In the genomic region with DNA sequence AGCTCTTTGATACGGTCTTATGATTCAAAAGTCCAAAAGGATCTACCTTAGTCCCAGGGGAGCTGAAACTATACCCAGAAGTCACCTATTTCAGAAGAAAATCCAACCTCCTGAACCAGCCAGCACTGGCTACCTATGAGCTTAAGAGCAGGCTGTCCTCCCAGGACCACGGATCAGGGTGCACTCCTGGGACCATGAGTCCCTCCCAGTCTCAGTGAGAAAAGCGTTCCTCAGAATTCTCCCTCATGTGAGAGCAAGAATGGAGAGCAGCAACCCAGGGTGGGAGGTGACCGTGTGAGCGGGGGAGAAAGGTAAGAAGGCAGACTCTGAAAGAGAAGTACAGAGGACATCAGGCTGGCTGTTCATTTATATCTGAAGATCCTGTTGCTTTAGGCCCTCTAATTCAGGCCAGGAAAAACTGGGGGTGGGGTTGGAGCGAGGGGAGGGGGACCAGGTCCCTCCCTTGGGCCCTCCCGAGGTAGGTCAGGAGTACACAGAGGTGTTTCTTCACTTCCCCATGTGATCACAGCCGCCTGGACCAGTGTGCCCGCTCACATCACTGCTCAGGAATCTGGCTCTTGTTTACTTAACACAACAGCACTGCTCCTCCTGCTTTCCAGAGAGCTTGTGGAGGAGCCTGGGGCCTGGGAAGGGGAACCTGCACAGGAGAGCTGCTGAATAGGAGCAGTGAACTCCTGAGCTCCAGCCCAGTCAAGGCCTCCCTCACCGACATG, we compare ENCODE assay signal across 9 mouse cellular contexts. TPM values are rescaled to one million over a fixed set of nuclear protein-coding genes. Genes with fewer than 3 reads are reported as not detected.
DNase-seq lines count a peak whose midpoint lies in the region; ATAC-seq and TF ChIP-seq lines count a peak whose summit lies in the region.
"Had no signal": no experiment of that assay in that cellular context is flagged by ENCODE, and none has a peak within 500 bp of the region (broad histone marks: within the 10 kb centered on the region; RNA-seq: fewer than 3 reads in every experiment).

No protein-coding gene starts in this region.

- no peak overlapping the region for H3K9ac ChIP-seq in forebrain, embryonic 16.5 days (replicated peaks; ENCODE audit: low read depth, low read length)
- H3K9ac ChIP-seq in heart, postnatal 0 days (replicated peaks; ENCODE audit: low read depth, low read length) = no peak overlapping the region
- H3K9ac ChIP-seq in limb, embryonic 12.5 days (replicated peaks) = no peak overlapping the region
- H3K9ac ChIP-seq in stomach, embryonic 14.5 days (replicated peaks; ENCODE audit: low read depth, low read length) = no peak overlapping the region

- no peak for DNase-seq in forebrain, embryonic 10.5 days (ENCODE audit: extremely low spot score, low spot score)
- no peak for DNase-seq in heart, postnatal 0 days (ENCODE audit: low spot score)
- no peak for DNase-seq in layer of hippocampus, adult 9-11 months
- no peak for DNase-seq in hindbrain, embryonic 10.5 days (ENCODE audit: low spot score)

- TF ChIP-seq CTCF in heart, postnatal 0 days (IDR thresholded peaks at IDR 0.05; ENCODE audit: low read depth) = no peak

- H3K27me3 ChIP-seq in forebrain, embryonic 10.5 days (ENCODE audit: poor library complexity, severe bottlenecking) = no peaks in the 10 kb centered on the region
- no peaks in the 10 kb centered on the region for H3K27me3 ChIP-seq in forebrain, embryonic 16.5 days (replicated peaks; ENCODE audit: control insufficient read depth, insufficient read depth, low read length)
- H3K27me3 ChIP-seq in heart, postnatal 0 days (ENCODE audit: control insufficient read depth, insufficient read depth, low read length) = no peaks in the 10 kb centered on the region
- H3K27me3 ChIP-seq in limb, embryonic 12.5 days = no peaks in the 10 kb centered on the region
- H3K27me3 ChIP-seq in stomach, embryonic 14.5 days (ENCODE audit: control insufficient read depth, insufficient read depth, low read length) = no peaks in the 10 kb centered on the region
- no peaks in the 10 kb centered on the region for H3K27me3 ChIP-seq in hindbrain, embryonic 10.5 days (ENCODE audit: insufficient read depth, poor library complexity, severe bottlenecking)

- no peak overlapping the region for H3K4me2 ChIP-seq in forebrain, embryonic 16.5 days (ENCODE audit: low read length)
- no peak overlapping the region for H3K4me2 ChIP-seq in heart, postnatal 0 days (ENCODE audit: low read depth, low read length)
- H3K4me2 ChIP-seq in limb, embryonic 12.5 days = no peak overlapping the region
- H3K4me2 ChIP-seq in stomach, embryonic 14.5 days (replicated peaks; ENCODE audit: low read depth, low read length) = no peak overlapping the region

- no peak overlapping the region for H3K4me3 ChIP-seq in forebrain, embryonic 10.5 days
- no peak overlapping the region for H3K4me3 ChIP-seq in forebrain, embryonic 16.5 days (replicated peaks; ENCODE audit: low read length)
- no peak overlapping the region for H3K4me3 ChIP-seq in heart, postnatal 0 days (ENCODE audit: low read depth, low read length)
- H3K4me3 ChIP-seq in limb, embryonic 12.5 days (replicated peaks) = no peak overlapping the region
- H3K4me3 ChIP-seq in stomach, embryonic 14.5 days (ENCODE audit: low read depth, low read length) = no peak overlapping the region
- H3K4me3 ChIP-seq in hindbrain, embryonic 10.5 days = no peak overlapping the region
- H3K4me3 ChIP-seq: erythroblast, embryonic 14.5 days had no signal

- 65% methylated on average over 10 of the region's 10 CpGs for WGBS in forebrain, embryonic 10.5 days
- 66% methylated on average over 10 of the region's 10 CpGs for WGBS in forebrain, embryonic 16.5 days
- 43% methylated on average over 10 of the region's 10 CpGs for WGBS in heart, postnatal 0 days
- 43% methylated on average over 10 of the region's 10 CpGs for WGBS in limb, embryonic 12.5 days
- WGBS in stomach, embryonic 14.5 days = 27% methylated on average over 10 of the region's 10 CpGs
- WGBS in hindbrain, embryonic 10.5 days = 65% methylated on average over 10 of the region's 10 CpGs

- H3K4me1 ChIP-seq in forebrain, embryonic 10.5 days = peaks cover 7% of the 10 kb centered on the region
- H3K4me1 ChIP-seq in forebrain, embryonic 16.5 days (replicated peaks; ENCODE audit: control insufficient read depth, insufficient read depth, low read length) = peaks cover 2% of the 10 kb centered on the region; the same call in 1 of the 2 replicates
- peaks cover 40% of the 10 kb centered on the region for H3K4me1 ChIP-seq in heart, postnatal 0 days (ENCODE audit: control insufficient read depth, insufficient read depth)
- peaks cover 15% of the 10 kb centered on the region; the same call in 1 of the 2 replicates for H3K4me1 ChIP-seq in limb, embryonic 12.5 days (replicated peaks)
- H3K4me1 ChIP-seq in stomach, embryonic 14.5 days (ENCODE audit: control insufficient read depth, insufficient read depth, low read length) = peaks cover 11% of the 10 kb centered on the region; the same call in 1 of the 2 replicates
- H3K4me1 ChIP-seq in hindbrain, embryonic 10.5 days (replicated peaks) = no peaks in the 10 kb centered on the region

- H3K9me3 ChIP-seq in forebrain, embryonic 10.5 days = no peaks in the 10 kb centered on the region
- H3K9me3 ChIP-seq in forebrain, embryonic 16.5 days (ENCODE audit: control insufficient read depth, low read length) = no peaks in the 10 kb centered on the region
- H3K9me3 ChIP-seq in heart, postnatal 0 days (replicated peaks; ENCODE audit: control insufficient read depth, low read length) = no peaks in the 10 kb centered on the region
- H3K9me3 ChIP-seq in limb, embryonic 12.5 days = no peaks in the 10 kb centered on the region
- no peaks in the 10 kb centered on the region for H3K9me3 ChIP-seq in stomach, embryonic 14.5 days (ENCODE audit: control insufficient read depth, low read depth, low read length)
- H3K9me3 ChIP-seq in hindbrain, embryonic 10.5 days = no peaks in the 10 kb centered on the region

- H3K36me3 ChIP-seq in forebrain, embryonic 10.5 days (replicated peaks) = no peaks in the 10 kb centered on the region
- no peaks in the 10 kb centered on the region for H3K36me3 ChIP-seq in forebrain, embryonic 16.5 days (ENCODE audit: control insufficient read depth, insufficient read depth)
- H3K36me3 ChIP-seq in heart, postnatal 0 days (replicated peaks; ENCODE audit: control insufficient read depth, insufficient read depth, low read length) = no peaks in the 10 kb centered on the region
- no peaks in the 10 kb centered on the region for H3K36me3 ChIP-seq in limb, embryonic 12.5 days
- H3K36me3 ChIP-seq in stomach, embryonic 14.5 days (ENCODE audit: control insufficient read depth, insufficient read depth, low read length) = no peaks in the 10 kb centered on the region
- H3K36me3 ChIP-seq in hindbrain, embryonic 10.5 days = no peaks in the 10 kb centered on the region

- TF ChIP-seq EP300 in heart, postnatal 0 days (IDR thresholded peaks at IDR 0.05; ENCODE audit: low read depth) = no peak

- no peak for ATAC-seq in forebrain, embryonic 16.5 days
- ATAC-seq in heart, postnatal 0 days (ENCODE audit: insufficient read depth, low read depth) = peak; percentile 64; the same call in 1 of the 2 replicates
- ATAC-seq in limb, embryonic 12.5 days (ENCODE audit: insufficient number of reproducible peaks, insufficient read depth, low FRiP score, low TSS enrichment, low read depth) = peak; percentile 86
- peak; percentile 91 for ATAC-seq in stomach, embryonic 14.5 days (ENCODE audit: insufficient number of reproducible peaks, insufficient read depth, low FRiP score, low read depth)
- no peak for ATAC-seq in activated CD4-positive, CD25-positive, alpha-beta regulatory T cell, adult 4 months

- H3K27ac ChIP-seq in forebrain, embryonic 10.5 days = peak overlapping the region; percentile 51
- H3K27ac ChIP-seq in forebrain, embryonic 16.5 days (ENCODE audit: low read length) = no peak overlapping the region
- peak overlapping the region; percentile 43 for H3K27ac ChIP-seq in heart, postnatal 0 days (ENCODE audit: low read depth)
- H3K27ac ChIP-seq in limb, embryonic 12.5 days = peak overlapping the region; percentile 87
- peak overlapping the region; percentile 66 for H3K27ac ChIP-seq in stomach, embryonic 14.5 days (ENCODE audit: low read length)
- no peak overlapping the region for H3K27ac ChIP-seq in hindbrain, embryonic 10.5 days

RNA-seq across cellular contexts. Expression of a gene that starts 10.1 kb away (rescaled TPM):
- polyA plus RNA-seq in forebrain, embryonic 10.5 days (2016; fragmentation: Nextera tagmentation; extraction: Ambion mirVana) = 41.1 and 41.3 TPM in 2 replicates
- polyA plus RNA-seq in forebrain, embryonic 16.5 days (2015; fragmentation: Nextera tagmentation; extraction: Ambion mirVana) = 19.9 and 23.0 TPM in 2 replicates
- 302 and 348 TPM in 2 replicates for total RNA-seq in heart, postnatal 0 days (2014; rRNA removed; ENCODE audit: low replicate concordance)
- 62.6 and 69.9 TPM in 2 replicates for polyA plus RNA-seq in heart, postnatal 0 days (2015; fragmentation: Nextera tagmentation; extraction: Ambion mirVana)
- polyA plus RNA-seq in limb, embryonic 12.5 days (2016; fragmentation: Nextera tagmentation; extraction: Ambion mirVana) = 56.3 and 58.9 TPM in 2 replicates
- polyA plus RNA-seq in stomach, embryonic 14.5 days (2014; fragmentation: Nextera tagmentation; extraction: Ambion mirVana) = 56.5 and 68.4 TPM in 2 replicates
- 10 to 100 TPM; 11.5 to 11.9 TPM for polyA plus RNA-seq in activated CD4-positive, CD25-positive, alpha-beta regulatory T cell, adult 4 months (2017; shearing (Covaris generic))
- polyA plus RNA-seq in hindbrain, embryonic 10.5 days (2016; fragmentation: Nextera tagmentation; extraction: Ambion mirVana) = 47.0 and 51.1 TPM in 2 replicates

RNA-seq across cellular contexts. Expression of a gene that starts 30.4 kb away (rescaled TPM):
- polyA plus RNA-seq in forebrain, embryonic 10.5 days (2016; fragmentation: Nextera tagmentation; extraction: Ambion mirVana) = 13.3 and 15.5 TPM in 2 replicates
- 19.5 and 20.7 TPM in 2 replicates for polyA plus RNA-seq in forebrain, embryonic 16.5 days (2015; fragmentation: Nextera tagmentation; extraction: Ambion mirVana)
- total RNA-seq in heart, postnatal 0 days (2014; rRNA removed; ENCODE audit: low replicate concordance) = 1.3 and 1.4 TPM in 2 replicates
- 0.60 and 0.86 TPM in 2 replicates for polyA plus RNA-seq in heart, postnatal 0 days (2015; fragmentation: Nextera tagmentation; extraction: Ambion mirVana)
- polyA plus RNA-seq in limb, embryonic 12.5 days (2016; fragmentation: Nextera tagmentation; extraction: Ambion mirVana) = 3.9 and 5.5 TPM in 2 replicates
- polyA plus RNA-seq in stomach, embryonic 14.5 days (2014; fragmentation: Nextera tagmentation; extraction: Ambion mirVana) = 3.5 and 4.6 TPM in 2 replicates
- under 1 TPM in 1 of 2 experiments, not detected in 1; 0.41 TPM for polyA plus RNA-seq in activated CD4-positive, CD25-positive, alpha-beta regulatory T cell, adult 4 months (2017; shearing (Covaris generic))
- 11.2 and 12.1 TPM in 2 replicates for polyA plus RNA-seq in hindbrain, embryonic 10.5 days (2016; fragmentation: Nextera tagmentation; extraction: Ambion mirVana)

RNA-seq across cellular contexts. Expression of a gene that starts 45.2 kb away (rescaled TPM):
- 66.9 and 70.2 TPM in 2 replicates for polyA plus RNA-seq in forebrain, embryonic 10.5 days (2016; fragmentation: Nextera tagmentation; extraction: Ambion mirVana)
- 64.1 and 64.4 TPM in 2 replicates for polyA plus RNA-seq in forebrain, embryonic 16.5 days (2015; fragmentation: Nextera tagmentation; extraction: Ambion mirVana)
- total RNA-seq in heart, postnatal 0 days (2014; rRNA removed; ENCODE audit: low replicate concordance) = 16.6 and 27.0 TPM in 2 replicates
- 38.3 and 39.6 TPM in 2 replicates for polyA plus RNA-seq in heart, postnatal 0 days (2015; fragmentation: Nextera tagmentation; extraction: Ambion mirVana)
- polyA plus RNA-seq in limb, embryonic 12.5 days (2016; fragmentation: Nextera tagmentation; extraction: Ambion mirVana) = 66.1 and 68.8 TPM in 2 replicates
- 67.5 and 71.9 TPM in 2 replicates for polyA plus RNA-seq in stomach, embryonic 14.5 days (2014; fragmentation: Nextera tagmentation; extraction: Ambion mirVana)
- 10 to 100 TPM; 52.5 to 58.8 TPM for polyA plus RNA-seq in activated CD4-positive, CD25-positive, alpha-beta regulatory T cell, adult 4 months (2017; shearing (Covaris generic))
- polyA plus RNA-seq in hindbrain, embryonic 10.5 days (2016; fragmentation: Nextera tagmentation; extraction: Ambion mirVana) = 53.9 and 60.6 TPM in 2 replicates

Comparison
In these comparisons a context has a peak if more than half of its experiments do, and no peak if none do; other contexts are left out.
1. H3K27ac ChIP-seq: peak in forebrain, embryonic 10.5 days (single experiment), heart, postnatal 0 days (single experiment), limb, embryonic 12.5 days (single experiment) and stomach, embryonic 14.5 days (single experiment); none in forebrain, embryonic 16.5 days (single experiment) and hindbrain, embryonic 10.5 days (single experiment).
2. ATAC-seq: peak in heart, postnatal 0 days (single experiment), limb, embryonic 12.5 days (single experiment) and stomach, embryonic 14.5 days (single experiment); none in forebrain, embryonic 16.5 days (single experiment) and activated CD4-positive, CD25-positive, alpha-beta regulatory T cell, adult 4 months (single experiment).